Comparison of ENCODE assay signal across 8 mouse cellular contexts in genomic region chr8:84025863-84026262, GRCm38 (mm10). TPM values are rescaled to one million over a fixed set of nuclear protein-coding genes. Genes with fewer than 3 reads are reported as not detected.
DNase-seq lines count a peak whose midpoint lies in the region; ATAC-seq lines count a peak whose summit lies in the region.

No protein-coding gene starts in this region.

- peak overlapping the region; percentile 93 for H3K4me2 ChIP-seq in embryonic facial prominence, embryonic 11.5 days (ENCODE audit: low read depth, low read length)
- H3K4me2 ChIP-seq in hindbrain, embryonic 14.5 days (replicated peaks) = peak overlapping the region; percentile 59

- H3K4me3 ChIP-seq in embryonic facial prominence, embryonic 11.5 days (ENCODE audit: low read depth, low read length) = peak overlapping the region; percentile 45
- H3K4me3 ChIP-seq in hindbrain, embryonic 14.5 days (replicated peaks; ENCODE audit: low read length) = peak overlapping the region; percentile 32

- H3K4me1 ChIP-seq in embryonic facial prominence, embryonic 11.5 days (ENCODE audit: control insufficient read depth, insufficient read depth, low read length) = no peaks in the 10 kb centered on the region; the same call in 1 of the 2 replicates
- H3K4me1 ChIP-seq in hindbrain, embryonic 14.5 days (replicated peaks; ENCODE audit: control insufficient read depth, insufficient read depth, low read length) = no peaks in the 10 kb centered on the region

- ATAC-seq in frontal cortex, adult (ENCODE audit: low TSS enrichment) = peak; percentile 48
- ATAC-seq in embryonic facial prominence, embryonic 11.5 days (replicated peaks; ENCODE audit: insufficient number of reproducible peaks, low FRiP score, low TSS enrichment, low read depth) = peak; percentile 76
- peak; percentile 76 for ATAC-seq in hindbrain, embryonic 14.5 days (ENCODE audit: low FRiP score)

- H3K36me3 ChIP-seq in embryonic facial prominence, embryonic 11.5 days (replicated peaks; ENCODE audit: control insufficient read depth, insufficient read depth, low read depth, low read length) = no peaks in the 10 kb centered on the region
- no peaks in the 10 kb centered on the region for H3K36me3 ChIP-seq in hindbrain, embryonic 14.5 days (replicated peaks; ENCODE audit: control insufficient read depth, insufficient read depth)

- no peak for DNase-seq in frontal cortex, postnatal 36 days (ENCODE audit: low spot score in 2 of 2)
- peak; percentile 65 for DNase-seq in CD4-positive, CD25-positive, alpha-beta regulatory T cell, adult 2 months (ENCODE audit: low read depth, low spot score)
- peak; percentile 85 for DNase-seq in embryonic facial prominence, embryonic 11.5 days (ENCODE audit: low spot score)
- peak; percentile 38 for DNase-seq in hindbrain, embryonic 14.5 days (ENCODE audit: low spot score)
- DNase-seq in lung, postnatal 4 days = peak; percentile 54 to 79
- DNase-seq in right cerebral cortex, postnatal 4 days = peak; percentile 68
- DNase-seq in cerebellum, adult 9-11 months = no peak

- no peaks in the 10 kb centered on the region for H3K9me3 ChIP-seq in embryonic facial prominence, embryonic 11.5 days (replicated peaks; ENCODE audit: control insufficient read depth, low read length)
- no peaks in the 10 kb centered on the region for H3K9me3 ChIP-seq in hindbrain, embryonic 14.5 days (ENCODE audit: control insufficient read depth, low read length)

- under 1% methylated on average over 41 of the region's 41 CpGs for WGBS in embryonic facial prominence, embryonic 11.5 days
- WGBS in hindbrain, embryonic 14.5 days = 1% methylated on average over 41 of the region's 41 CpGs

- H3K27me3 ChIP-seq in embryonic facial prominence, embryonic 11.5 days (ENCODE audit: control insufficient read depth, insufficient read depth, low read length) = peaks cover 14% of the 10 kb centered on the region
- peaks cover 37% of the 10 kb centered on the region for H3K27me3 ChIP-seq in hindbrain, embryonic 14.5 days (ENCODE audit: control insufficient read depth, insufficient read depth, low read length)

- peak overlapping the region; percentile 58 for H3K9ac ChIP-seq in embryonic facial prominence, embryonic 11.5 days (replicated peaks; ENCODE audit: low read length)
- peak overlapping the region; percentile 49 for H3K9ac ChIP-seq in hindbrain, embryonic 14.5 days

- no peak overlapping the region for H3K27ac ChIP-seq in embryonic facial prominence, embryonic 11.5 days (replicated peaks; ENCODE audit: low read depth, low read length)
- H3K27ac ChIP-seq in hindbrain, embryonic 14.5 days = no peak overlapping the region

RNA-seq across cellular contexts. Expression of gene Palm3, which starts 4.6 kb away (rescaled TPM):
- polyA plus RNA-seq in embryonic facial prominence, embryonic 11.5 days (2014; fragmentation: Nextera tagmentation; extraction: Ambion mirVana) = 1.5 and 3.0 TPM in 2 replicates
- polyA plus RNA-seq in hindbrain, embryonic 14.5 days (2014; fragmentation: Nextera tagmentation; extraction: Ambion mirVana) = 3.7 and 5.5 TPM in 2 replicates

RNA-seq across cellular contexts. Expression of gene 2210011C24Rik, which starts 13.9 kb away (rescaled TPM):
- polyA plus RNA-seq in embryonic facial prominence, embryonic 11.5 days (2014; fragmentation: Nextera tagmentation; extraction: Ambion mirVana) = not detected in 2 replicates
- polyA plus RNA-seq in hindbrain, embryonic 14.5 days (2014; fragmentation: Nextera tagmentation; extraction: Ambion mirVana) = 0.52 and 0.77 TPM in 2 replicates

RNA-seq across cellular contexts. Expression of gene Il27ra, which starts 16.5 kb away (rescaled TPM):
- 0.31 and 0.38 TPM in 2 replicates for polyA plus RNA-seq in embryonic facial prominence, embryonic 11.5 days (2014; fragmentation: Nextera tagmentation; extraction: Ambion mirVana)
- polyA plus RNA-seq in hindbrain, embryonic 14.5 days (2014; fragmentation: Nextera tagmentation; extraction: Ambion mirVana) = 0.34 and 0.48 TPM in 2 replicates

RNA-seq across cellular contexts. Expression of gene Rln3, which starts 18.9 kb away (rescaled TPM):
- not detected in 2 replicates for polyA plus RNA-seq in embryonic facial prominence, embryonic 11.5 days (2014; fragmentation: Nextera tagmentation; extraction: Ambion mirVana)
- polyA plus RNA-seq in hindbrain, embryonic 14.5 days (2014; fragmentation: Nextera tagmentation; extraction: Ambion mirVana) = 1.6 and 4.7 TPM in 2 replicates

RNA-seq across cellular contexts. Expression of gene 1700067K01Rik, which starts 24.6 kb away (rescaled TPM):
- 0.29 and 0.85 TPM in 2 replicates for polyA plus RNA-seq in embryonic facial prominence, embryonic 11.5 days (2014; fragmentation: Nextera tagmentation; extraction: Ambion mirVana)
- 0.54 and 0.76 TPM in 2 replicates for polyA plus RNA-seq in hindbrain, embryonic 14.5 days (2014; fragmentation: Nextera tagmentation; extraction: Ambion mirVana)

Comparison
In these comparisons a context has a peak if more than half of its experiments do, and no peak if none do; other contexts are left out.
1. DNase-seq: peak in CD4-positive, CD25-positive, alpha-beta regulatory T cell, adult 2 months (single experiment), embryonic facial prominence, embryonic 11.5 days (single experiment), hindbrain, embryonic 14.5 days (single experiment), lung, postnatal 4 days (2 of 2) and right cerebral cortex, postnatal 4 days (single experiment); none in frontal cortex, postnatal 36 days (0 of 2) and cerebellum, adult 9-11 months (single experiment).
2. Peak in every context shown above with its lines, with median percentiles within 50 percentile points of each other: ATAC-seq.